Comparison of ENCODE assay signal across 28 mouse cellular contexts in genomic region chr12:26610079-26610478, GRCm38 (mm10).
DNase-seq lines count a peak whose midpoint lies in the region; ATAC-seq lines count a peak whose summit lies in the region.
"Had no signal": no experiment of that assay in that cellular context is flagged by ENCODE, and none has a peak within 500 bp of the region (broad histone marks: within the 10 kb centered on the region; RNA-seq: fewer than 3 reads in every experiment).

No protein-coding gene starts in this region.

- no peak overlapping the region for H3K9ac ChIP-seq in limb, embryonic 12.5 days (replicated peaks)
- H3K9ac ChIP-seq: embryonic facial prominence, embryonic 12.5 days; embryonic facial prominence, embryonic 15.5 days; forebrain, postnatal 0 days; heart, embryonic 12.5 days; heart, embryonic 15.5 days; hindbrain, embryonic 14.5 days had no signal

- peak; percentile 4 for DNase-seq in embryo, embryonic 10.5 days (ENCODE audit: low spot score)
- no peak for DNase-seq in embryo, embryonic 9.5 days (ENCODE audit: extremely low spot score)
- DNase-seq in ZHBTc4 (ENCODE audit: low read depth, low spot score): peak; percentile 14
- DNase-seq in forelimb bud, embryonic 11.5 days (ENCODE audit: low read depth, low spot score): peak; percentile 72
- no peak for DNase-seq in ovary, postnatal 36 days (ENCODE audit: low spot score)
- no peak for DNase-seq in frontal cortex, adult 2 months (ENCODE audit: extremely low spot score in 1 of 2, low spot score in 1 of 2)
- DNase-seq: adrenal gland, postnatal 10 days; adrenal gland, postnatal 36 days; cerebellum, adult 18-20 months; cerebellum, adult 9-11 months; cerebellum, postnatal 25 days; forebrain, postnatal 0 days; gastrocnemius, adult 2 months; gastrocnemius, postnatal 14 days; heart, adult 18-20 months; heart, postnatal 10 days; heart, postnatal 4 days had no signal

- peaks cover 27% of the 10 kb centered on the region; the same call in 1 of the 2 replicates for H3K4me1 ChIP-seq in limb, embryonic 12.5 days (replicated peaks)
- H3K4me1 ChIP-seq: embryonic facial prominence, embryonic 15.5 days had no signal

- H3K27me3 ChIP-seq in limb, embryonic 12.5 days: no peaks in the 10 kb centered on the region
- H3K27me3 ChIP-seq: embryonic facial prominence, embryonic 12.5 days; embryonic facial prominence, embryonic 15.5 days; heart, embryonic 12.5 days had no signal

- WGBS in limb, embryonic 12.5 days: 22% methylated on average over 3 of the region's 3 CpGs

- no peaks in the 10 kb centered on the region for H3K9me3 ChIP-seq in limb, embryonic 12.5 days
- H3K9me3 ChIP-seq: embryonic facial prominence, embryonic 12.5 days; embryonic facial prominence, embryonic 15.5 days; heart, embryonic 12.5 days; heart, embryonic 15.5 days had no signal

- no peaks in the 10 kb centered on the region for H3K36me3 ChIP-seq in limb, embryonic 12.5 days
- H3K36me3 ChIP-seq: embryonic facial prominence, embryonic 12.5 days; embryonic facial prominence, embryonic 15.5 days; heart, embryonic 12.5 days; heart, embryonic 15.5 days had no signal

- no peak overlapping the region for H3K4me3 ChIP-seq in limb, embryonic 12.5 days (replicated peaks)
- H3K4me3 ChIP-seq: embryonic facial prominence, embryonic 12.5 days; embryonic facial prominence, embryonic 15.5 days; gastrocnemius, adult 2 months; heart, embryonic 12.5 days; heart, embryonic 15.5 days had no signal

- no peak overlapping the region for H3K4me2 ChIP-seq in limb, embryonic 12.5 days
- H3K4me2 ChIP-seq: embryonic facial prominence, embryonic 12.5 days; embryonic facial prominence, embryonic 15.5 days; heart, embryonic 12.5 days; heart, embryonic 15.5 days; hindbrain, embryonic 14.5 days had no signal

- ATAC-seq in limb, embryonic 12.5 days (ENCODE audit: insufficient number of reproducible peaks, insufficient read depth, low FRiP score, low TSS enrichment, low read depth): no peak
- no peak for ATAC-seq in megakaryocyte-erythroid progenitor cell, adult 5-6 weeks (replicated peaks; ENCODE audit: low FRiP score, low TSS enrichment, poor library complexity, severe bottlenecking)
- ATAC-seq: forebrain, embryonic 14.5 days; forebrain, postnatal 0 days; hindbrain, postnatal 0 days; inflammation-experienced regulatory T-cells, adult 6 months; intestine, postnatal 0 days had no signal

- peak overlapping the region; percentile 75 for H3K27ac ChIP-seq in limb, embryonic 12.5 days
- H3K27ac ChIP-seq: embryonic facial prominence, embryonic 12.5 days; embryonic facial prominence, embryonic 15.5 days; gastrocnemius, adult 2 months; heart, embryonic 15.5 days; hindbrain, embryonic 14.5 days; hindbrain, postnatal 0 days had no signal

Comparison
In these comparisons a context has a peak if more than half of its experiments do, and no peak if none do; other contexts are left out.
1. DNase-seq: peak in embryo, embryonic 10.5 days (single experiment), ZHBTc4 (single experiment) and forelimb bud, embryonic 11.5 days (single experiment); none in embryo, embryonic 9.5 days (single experiment), ovary, postnatal 36 days (single experiment) and frontal cortex, adult 2 months (0 of 2).